Mouse (Mus musculus): Measurements from ENCODE around the gene Gm8271. TPM values are rescaled to one million over a fixed set of nuclear protein-coding genes. Genes with fewer than 3 reads are reported as not detected.
"Not testable (repeated sequence)": the region's sequence is repeated elsewhere in the genome, so short reads cannot be mapped to it uniquely, and the experiment has no call there.

Gm8271 gene
- not detected in 2 replicates for polyA plus RNA-seq (2015; fragmentation: Nextera tagmentation; extraction: Ambion mirVana)

DNA sequence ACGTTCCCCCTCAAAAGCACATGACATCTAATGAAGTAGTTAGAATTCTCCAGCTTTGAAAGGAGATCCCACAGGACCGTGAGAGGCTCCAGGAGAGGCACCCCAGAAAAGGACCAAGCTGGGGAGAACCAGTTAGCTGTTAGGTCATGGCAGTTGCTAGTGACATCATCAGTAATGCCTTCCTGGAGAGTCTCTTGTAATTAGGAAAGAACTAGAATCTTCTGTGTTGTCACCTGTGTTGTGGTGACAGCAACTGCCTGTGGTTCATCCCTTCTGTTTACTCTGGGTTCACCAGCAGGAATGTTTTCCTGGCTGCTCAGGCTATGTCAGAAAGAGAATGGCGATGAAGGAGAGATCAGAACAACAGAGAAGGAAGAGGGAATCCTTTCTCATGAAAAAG lies at the start of gene Gm8271:
TSS of gene Gm8271 (plus strand) at position 301 of the 400 bp plus-strand sequence.
- WGBS, result no CpG with 5 or more reads among the region's 3 CpGs
- ATAC-seq (ENCODE audit: insufficient read depth, low FRiP score, low read depth), result not testable (repeated sequence)

DNA sequence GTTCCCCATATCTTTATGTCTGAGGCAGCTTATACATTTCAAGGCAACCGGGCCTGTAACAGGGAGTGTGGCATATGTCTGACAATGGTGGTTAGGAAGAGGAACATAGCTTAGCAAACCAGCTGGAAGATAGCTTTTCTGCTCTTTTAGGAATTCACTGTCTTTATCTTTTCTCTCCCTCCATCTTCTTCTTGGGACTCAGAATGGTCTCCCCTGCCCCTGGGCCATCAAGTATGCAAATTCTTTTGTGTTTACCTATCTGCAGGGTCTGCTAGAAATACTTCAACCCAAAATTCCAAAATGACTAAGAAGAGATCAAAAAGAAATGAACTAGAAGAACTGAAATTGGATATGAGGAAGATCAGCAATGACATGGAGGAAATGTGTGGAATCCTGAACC lies 21.4 kb upstream of the Gm8271 start, which contains the start of gene Gm3317:
TSS of gene Gm3317 (plus strand) at position 301 of the 400 bp plus-strand sequence.
- not testable (repeated sequence) for ATAC-seq (ENCODE audit: insufficient read depth, low FRiP score, low read depth); H3K27ac ChIP-seq; H3K4me3 ChIP-seq (replicated peaks); H3K4me1 ChIP-seq; H3K36me3 ChIP-seq; H3K27me3 ChIP-seq (replicated peaks); H3K9ac ChIP-seq; H3K4me2 ChIP-seq; H3K9me3 ChIP-seq
- no CpG with 5 or more reads among the region's 1 CpGs for WGBS

More for the DNA sequence above, at the start of gene Gm8271:
- not testable (repeated sequence) for H3K27me3 ChIP-seq (replicated peaks); H3K4me3 ChIP-seq (replicated peaks); H3K27ac ChIP-seq; H3K9me3 ChIP-seq; H3K4me2 ChIP-seq; H3K9ac ChIP-seq; H3K36me3 ChIP-seq; H3K4me1 ChIP-seq

Other genes with a start within 250 kb of the Gm8271 start
- gene Gm8297, start 201.9 kb upstream of the Gm8271 start, polyA plus RNA-seq (2015; fragmentation: Nextera tagmentation; extraction: Ambion mirVana), result not detected in 2 replicates
- gene Gm3298, start 169.9 kb upstream of the Gm8271 start, polyA plus RNA-seq (2015; fragmentation: Nextera tagmentation; extraction: Ambion mirVana), result not detected in 2 replicates
- not detected in 2 replicates for gene 4930555G01Rik, start 135.2 kb upstream of the Gm8271 start, polyA plus RNA-seq (2015; fragmentation: Nextera tagmentation; extraction: Ambion mirVana)
- 0.97 and 1.2 TPM in 2 replicates for gene Gm8281, start 114.8 kb upstream of the Gm8271 start, polyA plus RNA-seq (2015; fragmentation: Nextera tagmentation; extraction: Ambion mirVana)
- gene Gm8279, start 54.3 kb upstream of the Gm8271 start, polyA plus RNA-seq (2015; fragmentation: Nextera tagmentation; extraction: Ambion mirVana), result not detected in 2 replicates
- not detected in 2 replicates for gene Gm3317, start 21.3 kb upstream of the Gm8271 start, polyA plus RNA-seq (2015; fragmentation: Nextera tagmentation; extraction: Ambion mirVana)
- gene Gm3526, start 74.8 kb downstream of the Gm8271 start, polyA plus RNA-seq (2015; fragmentation: Nextera tagmentation; extraction: Ambion mirVana), result not detected in 2 replicates
- gene Gm3542, start 149.1 kb downstream of the Gm8271 start, polyA plus RNA-seq (2015; fragmentation: Nextera tagmentation; extraction: Ambion mirVana), result not detected in 2 replicates
- gene Gm3500, start 203.3 kb downstream of the Gm8271 start, polyA plus RNA-seq (2015; fragmentation: Nextera tagmentation; extraction: Ambion mirVana), result 0.09 and 0.37 TPM in 2 replicates